Mouse (Mus musculus) Patski (cell line): ENCODE data around the gene Relb. TPM values are rescaled to one million over a fixed set of nuclear protein-coding genes. Genes with fewer than 3 reads are reported as not detected.

Experiments
- ATAC-seq: fragments of 100-300 bp; one replicate; pipeline ENCODE4 v1.8.0; 2021
- CTCF ChIA-PET: fragments of 350-600 bp; sonication (Branson Sonifier 250); formaldehyde crosslinking; loops from one replicate; lab custom pipeline; 2022; ENCODE audit warnings: inconsistent platforms; lab: Charles Lee
- POLR2A ChIA-PET: fragments of 350-600 bp; sonication (Branson Sonifier 250); formaldehyde crosslinking; loops from one replicate; lab custom pipeline; 2022; ENCODE audit warnings: antibody characterized with exemption, inconsistent platforms; lab: Charles Lee
- DNase-seq: peaks from one replicate; pipeline ENCODE4 v3.0.0-alpha.2; 2011; ENCODE audit warnings: low read depth, low spot score
- H3K27me3 ChIP-seq: fragments of 371-371 bp; one replicate; pipeline ENCODE4 v1.5.1; 2021
- CTCF ChIP-seq: fragments of 100-300 bp; IDR thresholded peaks from one replicate; pipeline ENCODE4 v1.5.1; 2021
- in situ Hi-C: fragments of 300-500 bp; cut with MboI; formaldehyde crosslinking; loops from 3 replicates; pipeline ENCODE4 v1.11.1; 2018; ENCODE audit warnings: low pct_unique_long_range_greater_than_20kb, mixed read lengths
- polyA plus RNA-seq: library from polyadenylated mRNA; unstranded; gene quantifications from one replicate; pipeline ENCODE4 v1.2.3, GENCODE M21; 2021

Gene Relb
- polyA plus RNA-seq, 1 experiment from 2014 or later, result 24.5 TPM

GRCm38 (mm10) chr7:19633197-19633596, 4.0 kb upstream of the Relb start:
- no peaks in the 10 kb centered on the region for H3K27me3 ChIP-seq
- no peak for DNase-seq
- ChIA-PET CTCF (no interaction called here), POLR2A (no interaction called here)
- ATAC-seq, result no peak
- no peak for TF ChIP-seq CTCF
- in situ Hi-C loops, result no loop called here

DNA sequence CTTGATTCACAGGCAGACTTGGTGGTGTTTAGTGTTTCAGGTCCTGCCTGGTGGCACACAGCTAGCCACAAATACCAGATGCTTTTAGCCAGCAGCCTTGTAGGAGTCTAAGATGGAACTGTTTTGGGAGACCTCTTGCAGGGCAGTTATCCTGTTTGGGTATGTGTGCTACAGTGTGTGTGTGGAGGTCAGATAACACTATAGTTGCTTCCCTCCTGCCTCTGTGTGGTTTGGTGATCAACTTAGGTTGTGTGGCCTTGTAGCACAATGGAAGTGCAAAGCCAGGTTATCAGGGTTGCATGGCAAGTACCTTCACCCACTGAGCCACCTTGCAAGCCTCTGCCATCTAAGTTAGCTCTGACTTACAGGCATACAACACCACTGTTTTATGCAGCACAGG, 3.5 kb upstream of the Relb start:
- no peaks in the 10 kb centered on the region for H3K27me3 ChIP-seq
- ATAC-seq (no peak), DNase-seq (no peak)
- in situ Hi-C loops, result no loop called here
- POLR2A ChIA-PET, result no interaction called here
- CTCF ChIA-PET, result no interaction called here
- TF ChIP-seq CTCF, result no peak

GRCm38 (mm10) chr7:19632275-19632674, 3.0 kb upstream of the Relb start:
- no peak for ATAC-seq
- no peak for DNase-seq
- H3K27me3 ChIP-seq, result no peaks in the 10 kb centered on the region
- CTCF ChIA-PET, result no interaction called here
- TF ChIP-seq CTCF, result no peak
- in situ Hi-C loops, result no loop called here
- POLR2A ChIA-PET, result no interaction called here

DNA sequence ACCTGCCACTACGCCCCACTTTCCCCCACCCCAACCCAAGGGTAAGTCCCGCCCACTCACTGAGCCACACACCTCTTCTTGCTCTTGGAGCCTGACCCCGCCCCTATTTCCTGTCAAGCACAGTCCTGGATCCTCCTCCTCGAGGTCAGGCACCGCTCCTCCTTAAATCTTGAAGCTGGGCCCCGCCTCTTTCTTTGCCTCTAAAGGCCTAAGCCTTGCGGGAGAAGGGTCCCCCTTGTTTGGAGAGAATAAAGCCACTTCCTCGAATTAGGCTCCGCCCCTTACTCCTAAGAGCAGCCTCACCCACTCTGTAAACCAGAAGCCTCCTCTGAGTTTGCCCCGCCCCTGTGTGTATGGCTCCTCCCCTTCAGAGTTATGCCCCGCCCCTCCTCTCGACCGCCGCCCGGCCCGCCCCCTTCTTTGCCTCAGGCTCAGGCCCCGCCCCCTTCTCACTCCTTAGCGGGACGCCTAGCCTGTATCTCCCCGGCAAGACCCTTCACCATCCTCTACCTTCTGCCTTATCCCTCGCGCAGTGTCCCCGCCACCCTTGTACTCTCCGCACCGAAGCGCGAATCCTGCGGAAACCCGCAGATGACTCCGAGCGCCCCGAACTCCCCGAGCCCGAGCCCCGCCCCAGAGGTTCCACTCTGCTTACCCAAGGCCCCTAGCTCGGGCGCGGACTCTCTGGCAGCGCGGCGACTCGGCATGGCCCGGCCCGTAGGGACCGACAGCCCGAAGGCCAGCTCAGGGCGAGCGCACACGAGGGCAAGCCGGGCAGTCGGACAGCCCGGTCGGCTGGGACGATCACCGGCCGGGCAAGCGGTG, 490 bp downstream of the Relb start:
- peak; percentile 96 for DNase-seq
- POLR2A ChIA-PET, result interaction anchor here (1.3 kb wide), 2 partner anchors 13 to 35 kb away, joined by 3 read pairs; partner anchors contain the start of gene Clptm1
- CTCF ChIA-PET, result no interaction called here

GRCm38 (mm10) chr7:19628192-19628535, 1.1 kb downstream of the Relb start:
- no peak for ATAC-seq
- DNase-seq, result no peak
- POLR2A ChIA-PET, result no interaction called here
- H3K27me3 ChIP-seq, result no peaks in the 10 kb centered on the region
- CTCF ChIA-PET, result no interaction called here
- no peak for TF ChIP-seq CTCF
- in situ Hi-C loops, result no loop called here

More for the DNA sequence above, 490 bp downstream of the Relb start:
- no peaks in the 10 kb centered on the region for H3K27me3 ChIP-seq
- peak; percentile 91 for ATAC-seq
- no peak for TF ChIP-seq CTCF
- in situ Hi-C loops, result no loop called here

GRCm38 (mm10) chr7:19627721-19628120, 1.5 kb downstream of the Relb start:
- in situ Hi-C loops, result no loop called here
- no peak for ATAC-seq

GRCm38 (mm10) chr7:19623433-19623832, 5.8 kb downstream of the Relb start:
- TF ChIP-seq CTCF, result no peak
- ChIA-PET CTCF (interaction anchor here (0.9 to 2.1 kb wide), 2 partner anchors 11 to 35 kb away, joined by 4 to 7 read pairs; no protein-coding TSS in a partner anchor), POLR2A (no interaction called here)
- in situ Hi-C loops, result no loop called here
- no peak for DNase-seq
- ATAC-seq, result no peak
- no peaks in the 10 kb centered on the region for H3K27me3 ChIP-seq

More at GRCm38 (mm10) chr7:19627721-19628120, 1.5 kb downstream of the Relb start:
- POLR2A ChIA-PET, result no interaction called here
- no peaks in the 10 kb centered on the region for H3K27me3 ChIP-seq
- DNase-seq, result no peak
- CTCF ChIA-PET, result no interaction called here
- no peak for TF ChIP-seq CTCF

DNA sequence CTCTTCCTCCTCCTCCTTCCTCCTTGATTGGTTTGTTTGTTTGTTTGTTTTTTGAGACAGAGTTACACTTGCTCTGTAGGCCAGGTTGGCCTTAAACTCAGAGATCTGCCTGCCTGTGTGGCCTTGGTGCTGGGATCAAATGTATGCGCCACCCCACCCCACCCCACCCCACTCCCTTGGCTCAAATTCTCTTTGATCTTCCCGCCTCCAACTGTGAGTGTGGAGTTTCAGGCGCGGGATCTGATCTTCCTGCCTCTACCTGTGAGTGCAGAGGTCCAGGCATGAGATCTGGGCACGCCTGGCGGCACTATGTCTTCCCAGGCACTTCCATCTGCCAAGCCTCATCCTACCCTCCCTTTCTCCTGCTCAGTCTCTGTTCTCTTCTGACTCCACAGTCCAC, 7.0 kb downstream of the Relb start:
- TF ChIP-seq CTCF, result no peak
- in situ Hi-C loops, result no loop called here
- DNase-seq (no peak), ATAC-seq (no peak)
- CTCF ChIA-PET, result interaction anchor here (1.3 kb wide), 1 partner anchor 217 kb away, joined by 3 read pairs; no protein-coding TSS in a partner anchor
- H3K27me3 ChIP-seq, result no peaks in the 10 kb centered on the region
- POLR2A ChIA-PET, result no interaction called here

DNA sequence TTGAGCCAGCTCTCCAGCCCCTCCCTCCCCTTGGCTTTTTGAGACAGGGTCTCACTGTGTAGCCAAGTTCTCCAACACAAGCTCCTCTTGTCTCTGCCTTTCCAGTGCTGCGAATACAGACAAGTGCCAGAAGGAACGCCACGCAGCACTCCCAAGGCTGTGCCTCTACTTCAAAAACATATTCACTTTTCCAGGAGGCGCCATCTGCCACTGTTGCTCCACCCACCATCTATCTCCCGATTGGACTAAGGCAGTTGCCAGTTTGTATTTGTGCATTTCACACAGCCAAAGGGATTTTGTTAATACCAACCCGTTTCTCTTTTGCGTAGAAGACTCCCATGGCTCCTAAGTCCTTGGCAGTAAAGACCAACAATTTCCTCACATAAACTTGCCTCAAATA, 8.4 kb downstream of the Relb start:
- in situ Hi-C loops, result no loop called here
- POLR2A ChIA-PET, result no interaction called here
- ATAC-seq, result no peak
- CTCF ChIA-PET, result interaction anchor here (1.3 to 1.5 kb wide), 2 partner anchors 31 to 216 kb away, joined by 3 to 5 read pairs; no protein-coding TSS in a partner anchor
- H3K27me3 ChIP-seq, result no peaks in the 10 kb centered on the region
- DNase-seq, result no peak
- no peak for TF ChIP-seq CTCF

GRCm38 (mm10) chr7:19619004-19619801, 10.0 kb downstream of the Relb start:
- TF ChIP-seq CTCF, result peak; percentile 86
- peak; percentile 85 for ATAC-seq
- CTCF ChIA-PET, result interaction anchor here (0.9 to 2.2 kb wide), 9 partner anchors 9 to 214 kb away, joined by 3 to 19 read pairs (median 5); partner anchors contain the start of gene Clasrp
- DNase-seq, result peak; percentile 42
- POLR2A ChIA-PET, result no interaction called here
- in situ Hi-C loops, result no loop called here
- H3K27me3 ChIP-seq, result no peaks in the 10 kb centered on the region
